Mouse (Mus musculus) fibroblast of lung, adult 2 months (primary cell): ENCODE data around the gene Slamf7.

Experiments used
- DNase-seq: peaks from one replicate; pipeline ENCODE4 v3.0.0-alpha.2; 2011; ENCODE audit warnings: low read depth

Slamf7 gene

DNA sequence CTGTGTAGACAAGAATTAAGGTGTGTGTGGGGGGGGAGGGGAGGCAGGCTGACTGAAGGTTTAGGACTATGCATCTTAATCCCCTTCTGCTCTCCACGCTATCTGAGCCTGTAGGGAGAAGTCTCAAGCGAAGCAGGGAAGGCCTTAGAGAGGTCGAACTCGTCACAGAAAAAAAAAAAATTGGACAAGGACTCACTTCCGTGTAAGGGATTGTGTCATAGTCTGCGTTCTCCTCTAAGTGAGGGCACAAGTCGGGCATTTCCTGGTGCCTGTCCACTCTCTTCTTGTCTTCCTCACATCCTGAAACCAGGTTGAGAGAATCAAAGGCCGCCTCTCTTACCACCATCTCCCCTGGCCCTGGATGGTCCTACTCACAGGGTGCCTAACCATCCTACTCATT lies 15.7 kb downstream of the Slamf7 start:
- no peak for DNase-seq

DNA sequence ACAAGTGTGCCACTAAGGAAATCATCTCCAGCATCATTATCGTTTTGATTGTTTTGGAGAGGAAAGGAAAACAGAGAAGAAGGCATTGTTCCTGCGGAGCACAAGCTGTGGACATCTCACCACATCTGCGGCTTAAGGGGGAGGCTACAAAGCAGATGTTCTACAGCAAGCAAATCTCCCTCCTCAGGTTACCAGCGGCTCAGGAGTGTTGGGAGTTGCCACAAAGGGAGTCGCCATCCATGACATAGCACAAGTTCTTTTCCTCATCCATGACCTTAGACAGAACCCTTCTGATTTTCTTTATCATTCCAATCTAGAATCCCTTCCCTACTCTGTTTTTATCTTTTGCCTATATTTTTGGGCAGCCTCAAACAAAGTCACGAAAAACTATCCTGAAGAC lies 17.1 kb downstream of the Slamf7 start:
- DNase-seq: no peak

DNA sequence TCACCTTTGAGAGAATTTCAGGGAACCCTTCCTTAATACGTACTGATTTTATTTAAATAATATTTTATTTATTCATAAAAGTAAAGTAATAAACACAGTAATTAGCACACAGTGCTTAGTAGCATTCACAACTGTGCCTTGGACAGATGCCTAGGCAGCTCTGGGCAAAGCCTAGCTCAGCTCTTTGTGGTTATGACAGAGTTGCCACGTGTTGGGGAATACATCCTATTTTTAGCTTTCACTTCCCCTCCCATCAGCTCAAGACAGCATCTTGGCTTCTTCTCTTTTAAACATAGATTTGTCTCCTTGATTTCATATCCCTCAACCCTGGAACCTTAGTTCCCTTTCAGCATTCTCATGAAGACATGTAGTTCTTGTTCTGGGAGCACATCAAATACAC lies 21.4 kb downstream of the Slamf7 start:
- peak; percentile 4 for DNase-seq

DNA sequence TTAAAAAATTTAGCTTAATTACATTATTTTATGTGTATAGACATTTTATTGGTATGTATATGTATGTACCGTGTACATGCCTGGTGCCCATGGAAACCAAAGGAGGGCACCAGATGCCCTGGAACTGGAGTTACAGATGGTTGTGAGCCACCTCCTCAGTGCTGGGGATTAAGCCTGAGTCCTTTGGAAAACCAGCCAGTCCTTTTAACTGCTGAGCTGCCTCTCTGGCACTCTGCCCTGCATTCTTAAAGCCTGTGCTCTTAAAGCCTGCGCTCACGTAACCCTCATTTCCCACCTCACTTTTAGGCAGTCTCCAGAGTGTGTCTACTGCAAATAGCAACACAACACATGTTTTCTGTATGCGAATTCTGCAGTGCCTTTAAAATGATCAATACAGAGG lies 21.9 kb downstream of the Slamf7 start:
- DNase-seq: no peak

DNA sequence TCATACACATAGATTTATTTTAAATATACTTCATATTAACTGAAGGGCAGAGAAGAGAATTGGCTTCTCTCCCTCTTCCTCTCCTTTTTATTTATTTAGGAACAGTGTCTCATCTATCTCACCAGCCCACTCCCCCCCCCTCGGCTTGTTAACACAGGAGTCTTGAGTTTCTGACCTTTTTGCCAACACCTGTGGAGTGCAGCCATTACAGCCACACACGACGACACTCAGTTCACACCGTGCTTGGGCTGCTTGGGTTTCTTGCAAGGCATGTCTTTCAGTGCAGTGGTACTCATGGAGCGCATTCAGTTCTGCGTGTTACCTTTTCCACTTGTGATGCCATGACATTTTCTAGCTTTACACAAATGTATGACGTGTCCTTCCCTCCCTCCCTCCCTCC lies 22.8 kb downstream of the Slamf7 start:
- DNase-seq: no peak

DNA sequence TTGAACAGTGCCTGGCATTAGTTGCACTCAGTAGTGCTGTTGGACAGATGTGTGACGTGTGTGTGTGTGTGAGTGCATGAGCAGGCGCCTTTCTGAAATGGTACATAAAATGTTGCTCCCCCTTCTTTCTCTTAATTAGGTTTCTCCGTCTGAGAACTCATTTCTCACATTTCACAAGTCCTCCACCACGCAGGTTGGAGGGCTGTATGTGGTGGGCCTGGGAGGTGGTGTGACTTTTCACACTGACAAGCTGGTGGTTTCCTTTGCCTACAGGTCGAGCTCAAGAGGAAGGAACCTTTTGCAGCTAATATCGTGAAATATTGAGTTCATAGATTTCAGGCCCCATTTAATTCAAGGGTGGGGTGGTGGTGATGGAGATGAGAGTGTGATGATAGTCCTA lies 23.7 kb downstream of the Slamf7 start:
- DNase-seq: no peak

DNA sequence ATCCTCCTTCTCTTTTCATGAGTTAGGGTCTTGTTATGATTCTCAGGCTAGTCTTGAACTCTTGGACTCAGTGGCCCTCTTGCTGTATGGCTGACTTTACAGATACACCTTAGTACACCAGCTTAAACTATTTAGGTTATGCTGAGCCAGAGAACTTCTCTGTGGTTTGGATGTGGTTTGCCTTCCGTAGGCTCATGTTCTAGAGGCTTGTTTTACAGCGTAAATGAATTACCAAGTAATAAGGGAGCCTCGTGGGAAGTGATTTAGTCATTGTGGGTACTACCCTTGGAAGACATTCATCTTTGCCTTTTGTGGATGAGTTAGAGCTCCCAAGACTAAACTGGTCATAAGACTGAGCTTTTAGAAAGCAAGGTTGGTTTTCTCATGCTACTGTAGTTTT lies 25.0 kb downstream of the Slamf7 start:
- DNase-seq: no peak

DNA sequence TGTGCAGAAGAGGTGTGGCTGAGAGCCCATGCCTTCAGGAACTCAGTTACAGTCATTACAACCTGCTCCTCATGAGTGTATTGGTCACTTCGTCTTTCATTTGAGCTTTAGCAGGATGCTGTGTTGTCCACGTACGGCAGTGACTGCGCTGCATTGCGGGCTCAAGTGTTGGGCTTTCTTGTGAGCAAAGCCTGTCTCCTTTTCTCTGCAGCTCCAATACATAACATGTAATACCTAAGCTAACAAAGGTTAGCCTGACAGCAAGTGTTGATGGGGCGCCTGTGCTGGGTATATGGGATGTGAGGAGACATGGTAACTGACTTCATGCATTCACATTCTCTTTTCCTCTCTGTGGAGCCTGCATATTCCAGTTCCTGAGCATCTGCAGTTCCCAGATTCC lies 32.7 kb downstream of the Slamf7 start:
- no peak for DNase-seq

DNA sequence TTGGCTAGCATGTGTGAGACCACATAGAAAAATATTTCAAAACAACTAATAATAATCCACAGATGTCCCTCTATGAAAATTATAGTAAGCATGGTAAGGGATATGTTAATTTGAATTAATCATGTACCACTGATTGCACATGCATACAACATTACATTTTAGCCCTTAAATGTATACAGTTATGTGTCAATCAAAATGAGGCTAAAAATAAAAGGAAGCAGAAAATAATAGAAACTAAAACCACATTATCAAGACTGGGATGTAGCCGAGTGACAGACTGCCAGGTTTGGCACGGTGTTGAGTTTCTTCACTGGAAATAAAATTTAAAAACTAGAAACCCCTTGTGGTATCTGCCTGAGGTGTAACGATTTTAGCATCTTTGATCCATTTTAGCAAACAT lies 33.2 kb downstream of the Slamf7 start:
- DNase-seq: no peak

DNA sequence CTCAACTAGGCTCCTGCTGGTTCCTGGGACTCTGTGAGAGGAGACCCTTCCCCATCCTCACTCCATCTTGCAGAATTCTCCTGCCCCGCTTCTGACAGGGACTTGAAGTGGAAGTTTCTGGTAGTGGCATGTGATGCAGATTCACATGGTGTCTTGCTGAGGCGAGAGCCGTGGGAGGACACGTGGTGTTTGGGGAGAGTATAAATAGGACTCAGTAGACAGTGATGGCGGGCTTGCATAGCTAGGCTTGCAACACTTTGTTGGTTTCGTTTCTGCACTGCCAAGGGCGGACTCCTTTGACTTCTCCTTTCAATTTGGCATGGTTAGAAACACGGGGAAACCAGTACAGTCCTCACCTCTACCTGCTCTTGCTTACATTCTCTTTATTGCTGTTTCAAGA lies 33.8 kb downstream of the Slamf7 start:
- no peak for DNase-seq

DNA sequence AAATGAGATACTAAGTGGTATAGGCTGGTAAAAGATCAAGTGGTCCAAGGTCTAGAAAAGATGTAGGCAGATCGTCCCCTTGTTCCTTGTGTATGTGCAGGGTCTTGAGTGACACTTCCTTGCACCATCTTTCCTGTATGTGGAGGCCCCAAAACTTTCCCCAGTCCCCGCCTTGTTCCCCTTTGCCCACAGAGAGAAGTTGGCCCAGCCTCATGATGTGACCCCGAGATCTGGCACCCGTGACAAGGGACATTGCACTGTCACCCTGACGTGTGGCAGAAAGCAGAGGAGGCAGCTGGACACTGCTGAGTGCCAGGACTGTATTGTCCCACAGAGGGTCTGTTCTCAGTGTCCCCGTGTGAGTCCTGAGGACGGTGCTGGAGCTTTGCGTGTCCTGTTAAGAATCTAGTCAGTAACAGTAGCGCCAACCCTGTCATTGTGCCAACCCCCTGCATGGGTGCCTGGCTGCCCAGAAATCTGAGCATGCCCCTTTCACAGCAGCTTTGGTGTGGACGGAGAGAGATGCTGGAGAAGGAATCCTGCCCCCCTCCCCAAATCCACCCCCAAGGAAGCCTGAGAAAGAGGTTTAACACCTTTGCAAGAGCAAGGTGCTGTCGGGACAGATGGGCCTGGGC lies 35.8 kb downstream of the Slamf7 start:
- DNase-seq: no peak

DNA sequence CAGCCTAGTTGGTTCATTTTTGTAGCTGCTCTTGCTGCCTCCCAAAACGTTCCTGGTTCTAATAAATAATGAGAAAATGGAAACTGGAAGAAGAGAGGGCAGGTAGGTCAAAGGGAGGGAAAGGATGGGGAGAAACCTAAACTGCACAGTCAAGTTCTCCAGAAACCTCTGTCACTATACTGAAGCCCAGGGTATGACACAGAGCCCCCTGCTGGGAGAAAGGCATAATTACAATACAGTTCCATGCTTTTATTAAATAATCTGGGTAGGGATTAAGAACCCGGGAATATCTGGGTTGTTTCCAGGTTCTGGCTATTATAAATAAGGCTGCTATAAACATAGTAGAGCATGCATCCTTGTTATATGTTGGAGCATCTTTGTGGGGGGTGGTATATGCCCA lies 38.9 kb downstream of the Slamf7 start:
- no peak for DNase-seq

DNA sequence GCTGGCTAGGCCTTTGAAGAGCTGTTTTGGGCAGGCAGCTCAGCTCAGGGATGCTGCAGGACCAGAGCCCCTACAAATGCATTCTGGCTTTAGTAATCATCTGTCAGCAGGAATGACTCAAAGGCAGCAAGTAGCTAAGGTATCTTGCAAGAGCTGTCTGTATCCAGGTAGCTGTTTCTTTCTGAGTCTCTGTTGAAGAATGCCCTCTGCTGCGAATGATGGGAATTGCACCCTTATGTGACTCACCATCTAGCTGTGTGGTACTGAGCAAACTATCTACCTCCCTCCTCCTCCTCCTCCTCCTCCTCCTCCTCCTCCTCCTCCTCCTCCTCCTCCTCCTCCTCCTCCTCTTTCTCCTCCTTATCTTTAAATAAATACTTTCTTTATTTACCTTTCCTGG lies 42.1 kb downstream of the Slamf7 start:
- no peak for DNase-seq

DNA sequence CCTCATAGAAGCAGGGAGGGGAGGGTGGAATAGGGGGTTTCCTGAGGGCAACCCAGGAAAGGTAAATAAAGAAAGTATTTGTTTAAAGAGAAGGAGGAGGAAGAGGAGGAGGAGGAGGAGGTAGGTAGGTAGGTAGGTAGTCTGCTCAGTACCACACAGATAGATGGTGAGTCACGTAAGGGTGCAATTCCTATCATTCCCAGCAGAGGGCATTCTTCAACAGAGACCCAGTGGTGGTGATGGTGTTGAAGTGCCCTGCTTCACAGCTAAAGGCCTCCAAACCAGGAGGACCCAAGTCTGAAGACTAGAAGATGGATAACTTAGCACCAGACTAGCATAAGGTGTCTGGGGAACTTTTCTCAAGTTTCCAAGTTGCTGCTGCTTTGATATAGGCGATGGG lies 42.8 kb downstream of the Slamf7 start:
- DNase-seq: no peak

DNA sequence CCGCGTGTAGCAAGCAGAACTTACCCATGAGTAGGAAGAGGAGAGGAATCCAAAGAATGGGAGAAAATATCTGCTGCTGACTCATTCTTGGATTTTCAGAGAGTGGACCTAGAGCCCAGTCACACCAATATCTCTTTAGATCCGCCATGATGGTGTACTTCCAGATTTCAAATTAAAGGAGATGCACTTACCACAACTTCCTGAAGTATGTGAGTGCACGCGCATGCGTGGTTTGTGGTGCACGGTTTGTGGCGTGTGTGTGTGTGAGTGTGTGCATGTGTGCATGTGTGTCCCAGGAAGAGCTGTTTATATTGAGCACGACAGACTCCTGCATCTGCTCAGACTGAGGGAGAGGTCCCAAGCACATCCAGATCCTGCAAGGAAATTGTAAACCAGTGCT lies 45.7 kb downstream of the Slamf7 start, which contains the start of gene Ly9:
TSS of gene Ly9 (minus strand) at position 235 of the 400 bp plus-strand sequence.
- DNase-seq: no peak

DNA sequence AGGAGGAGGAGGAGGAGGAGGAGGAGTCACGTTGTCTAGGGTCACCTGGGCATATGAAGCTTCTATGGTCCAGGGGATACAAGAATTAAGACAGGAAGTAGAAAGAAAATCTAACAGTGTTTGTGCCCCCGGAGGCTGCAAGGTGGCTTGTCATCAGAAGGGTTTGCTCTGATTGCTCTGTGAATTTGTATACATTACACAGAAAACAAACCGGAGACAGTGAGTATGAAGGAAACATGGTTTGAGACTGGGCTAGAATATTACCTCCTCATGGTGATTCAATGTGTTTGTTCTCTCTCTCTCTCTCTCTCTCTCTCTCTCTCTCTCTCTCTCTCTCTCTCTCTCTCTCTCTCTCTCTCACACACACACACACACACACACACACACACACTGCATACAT lies 46.2 kb downstream of the Slamf7 start:
- DNase-seq: no peak

DNA sequence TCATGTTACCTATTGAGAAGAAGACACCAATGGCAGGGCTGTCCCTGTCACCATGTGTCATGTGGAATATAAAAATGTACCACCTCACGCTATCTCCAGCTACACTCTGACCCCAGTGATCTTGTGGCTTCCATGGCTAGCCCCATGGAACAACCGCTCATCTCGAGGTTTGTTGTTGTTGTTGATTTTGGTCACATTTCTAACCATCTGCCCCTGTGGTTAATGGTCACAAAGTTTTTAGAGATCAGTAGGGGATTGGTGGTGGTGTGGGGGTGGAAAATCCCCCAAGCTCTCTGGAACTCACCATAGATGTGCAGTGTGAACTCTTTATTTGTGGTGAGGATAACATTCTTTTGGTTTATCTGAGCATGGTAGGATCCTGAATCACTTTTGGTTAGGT lies 48.1 kb downstream of the Slamf7 start:
- DNase-seq: no peak

DNA sequence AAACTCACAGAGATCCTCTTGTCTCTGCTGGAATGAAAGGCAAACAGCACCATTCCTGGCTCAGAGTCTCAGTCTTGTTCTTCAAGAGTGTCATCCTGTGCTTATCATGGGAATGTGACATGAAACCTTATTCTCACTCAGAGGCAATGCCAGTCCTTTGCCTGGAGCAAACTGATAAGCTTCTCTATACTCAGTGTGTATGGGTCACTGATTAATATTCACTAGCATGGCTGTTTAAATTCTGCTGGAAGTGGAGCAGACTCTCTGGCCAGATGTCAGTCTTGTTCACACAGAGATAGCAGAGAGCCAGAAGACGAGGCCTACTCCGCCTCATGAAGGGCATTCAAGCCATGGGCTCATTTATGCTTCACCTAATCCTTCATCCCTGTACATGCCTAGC lies 68.3 kb downstream of the Slamf7 start:
- DNase-seq: no peak
